Mouse (Mus musculus): ENCODE data around the gene Actr5.
A peak's percentile ranks its signal among the peaks of the same experiment; 100 is the strongest.

Gene Actr5

GRCm38 (mm10) chr2:158614418-158614955 lies 10.2 kb upstream of the Actr5 start:
- no peak for DNase-seq (ENCODE audit: low spot score)

- DNase-seq (ENCODE audit: low spot score): no peak
Measured at GRCm38 (mm10) chr2:158615161-158615680, 9.5 kb upstream of the Actr5 start.

- DNase-seq (ENCODE audit: low spot score): no peak
Measured at GRCm38 (mm10) chr2:158615702-158616101, 9.0 kb upstream of the Actr5 start.

- no peak for DNase-seq (ENCODE audit: low spot score)
Measured at GRCm38 (mm10) chr2:158616296-158616695, 8.4 kb upstream of the Actr5 start.

GRCm38 (mm10) chr2:158616790-158617189 lies 7.9 kb upstream of the Actr5 start:
- no peak for DNase-seq (ENCODE audit: low spot score)

- no peak for DNase-seq (ENCODE audit: low spot score)
Measured at GRCm38 (mm10) chr2:158625231-158625630, 543 bp downstream of the Actr5 start.

GRCm38 (mm10) chr2:158625697-158626096 lies 1.0 kb downstream of the Actr5 start:
- no peak for DNase-seq (ENCODE audit: low spot score)

GRCm38 (mm10) chr2:158628858-158629257 lies 4.2 kb downstream of the Actr5 start:
- no peak for DNase-seq (ENCODE audit: low spot score)

GRCm38 (mm10) chr2:158629414-158629813 lies 4.7 kb downstream of the Actr5 start:
- DNase-seq (ENCODE audit: low spot score): no peak

GRCm38 (mm10) chr2:158631873-158632272 lies 7.2 kb downstream of the Actr5 start:
- DNase-seq (ENCODE audit: low spot score): no peak

- DNase-seq (ENCODE audit: low spot score): peak; percentile 53
Measured at GRCm38 (mm10) chr2:158641869-158642268, 17.2 kb downstream of the Actr5 start.

GRCm38 (mm10) chr2:158642587-158642986 lies 17.9 kb downstream of the Actr5 start:
- DNase-seq (ENCODE audit: low spot score): no peak

GRCm38 (mm10) chr2:158643791-158644190 lies 19.1 kb downstream of the Actr5 start:
- no peak for DNase-seq (ENCODE audit: low spot score)

GRCm38 (mm10) chr2:158651159-158651908 lies 26.6 kb downstream of the Actr5 start:
- no peak for DNase-seq (ENCODE audit: low spot score)

- DNase-seq (ENCODE audit: low spot score): peak; percentile 65
Measured at GRCm38 (mm10) chr2:158652985-158653384, 28.3 kb downstream of the Actr5 start.

GRCm38 (mm10) chr2:158654717-158655116 lies 30.0 kb downstream of the Actr5 start:
- no peak for DNase-seq (ENCODE audit: low spot score)

GRCm38 (mm10) chr2:158655806-158656205 lies 31.1 kb downstream of the Actr5 start:
- no peak for DNase-seq (ENCODE audit: low spot score)

- DNase-seq (ENCODE audit: low spot score): peak; percentile 41
Measured at GRCm38 (mm10) chr2:158658822-158659221, 34.1 kb downstream of the Actr5 start.

- no peak for DNase-seq (ENCODE audit: low spot score)
Measured at GRCm38 (mm10) chr2:158659346-158659745, 34.7 kb downstream of the Actr5 start.

GRCm38 (mm10) chr2:158665098-158665497 lies 40.4 kb downstream of the Actr5 start, which contains the start of gene Ppp1r16b:
Gene Ppp1r16b, plus strand, starts transcription at chr2:158665398.
- DNase-seq (ENCODE audit: low spot score): no peak

- DNase-seq (ENCODE audit: low spot score): no peak
Measured at GRCm38 (mm10) chr2:158666071-158666800, 41.5 kb downstream of the Actr5 start.

- peak; percentile 69 for DNase-seq (ENCODE audit: low spot score)
Measured at GRCm38 (mm10) chr2:158667022-158667670, 42.5 kb downstream of the Actr5 start.
